Mouse (Mus musculus) lung, postnatal 0 days (tissue): Measurements from ENCODE around the gene Asic2. TPM values are rescaled to one million over a fixed set of nuclear protein-coding genes. Genes with fewer than 3 reads are reported as not detected.
A peak's percentile ranks its signal among the peaks of the same experiment; 100 is the strongest.

ENCODE experiments used
- ATAC-seq: fragments of 200-750 bp; cut with Nextera tagmentation; 2 replicates; pipeline ENCODE4 v1.8.0; 2017; ENCODE audit warnings: moderate library complexity
- DNase-seq: peaks from one replicate; pipeline ENCODE4 v3.0.0-alpha.2; 2016; ENCODE audit warnings: low spot score
- H3K27ac ChIP-seq: fragments of 300-500 bp; sonication (generic); 2 replicates; pipeline ENCODE4 v1.5.1; 2014; ENCODE audit warnings: antibody characterized with exemption, mild to moderate bottlenecking, low read length, mixed read lengths
- H3K27me3 ChIP-seq: fragments of 300-500 bp; sonication (generic); replicated peaks from 2 replicates; pipeline ENCODE4 v1.6.1; 2014; ENCODE audit warnings: low read length, mixed read lengths; ENCODE audit not compliant: insufficient read depth
- H3K36me3 ChIP-seq: fragments of 300-500 bp; sonication (generic); 2 replicates; pipeline ENCODE4 v1.6.1; 2014; ENCODE audit warnings: low read length, mixed read lengths; ENCODE audit not compliant: insufficient read depth
- H3K4me1 ChIP-seq: fragments of 300-500 bp; sonication (generic); 2 replicates; pipeline ENCODE4 v1.6.1; 2014; ENCODE audit warnings: antibody characterized with exemption, low read depth, low read length, mixed read lengths; ENCODE audit not compliant: insufficient read depth
- H3K4me2 ChIP-seq: fragments of 300-500 bp; sonication (generic); replicated peaks from 2 replicates; pipeline ENCODE4 v1.6.1; 2014; ENCODE audit warnings: low read depth, mild to moderate bottlenecking, low read length, moderate library complexity, mixed read lengths
- H3K4me3 ChIP-seq: fragments of 300-500 bp; sonication (generic); 2 replicates; pipeline ENCODE4 v1.5.1; 2014; ENCODE audit warnings: low read depth, low read length
- H3K9ac ChIP-seq: fragments of 300-500 bp; sonication (generic); replicated peaks from 2 replicates; pipeline ENCODE4 v1.6.1; 2014; ENCODE audit warnings: low read depth, mild to moderate bottlenecking
- H3K9me3 ChIP-seq: fragments of 300-500 bp; sonication (generic); 2 replicates; pipeline ENCODE4 v1.6.1; 2016; ENCODE audit warnings: low read length, mixed read lengths
- CTCF ChIP-seq: IDR thresholded peaks from 2 replicates; pipeline ENCODE4 v1.5.1; 2016; ENCODE audit warnings: antibody characterized with exemption, mild to moderate bottlenecking
- EP300 ChIP-seq: IDR thresholded peaks from 2 replicates; pipeline ENCODE4 v1.6.1; 2016; ENCODE audit warnings: antibody characterized with exemption, mild to moderate bottlenecking, control low read depth
- WGBS: fragments of 180-500 bp; shearing (Covaris S2); extraction: QIAGEN DNeasy Blood & Tissue Kit; methylation state at CpG from one replicate; pipeline ENCODE4 v1.1.7; 2014; 5-methylcytosine and 5-hydroxymethylcytosine counted together
- polyA plus RNA-seq: library from polyadenylated mRNA; unstranded; fragments of >200 nt; fragmentation: Nextera tagmentation; extraction: Ambion mirVana; gene quantifications from 2 replicates; pipeline ENCODE4 v1.2.1, GENCODE M21; 2015

The Asic2 gene
- polyA plus RNA-seq, 1 experiment from 2014 or later, result 0.06 TPM

DNA sequence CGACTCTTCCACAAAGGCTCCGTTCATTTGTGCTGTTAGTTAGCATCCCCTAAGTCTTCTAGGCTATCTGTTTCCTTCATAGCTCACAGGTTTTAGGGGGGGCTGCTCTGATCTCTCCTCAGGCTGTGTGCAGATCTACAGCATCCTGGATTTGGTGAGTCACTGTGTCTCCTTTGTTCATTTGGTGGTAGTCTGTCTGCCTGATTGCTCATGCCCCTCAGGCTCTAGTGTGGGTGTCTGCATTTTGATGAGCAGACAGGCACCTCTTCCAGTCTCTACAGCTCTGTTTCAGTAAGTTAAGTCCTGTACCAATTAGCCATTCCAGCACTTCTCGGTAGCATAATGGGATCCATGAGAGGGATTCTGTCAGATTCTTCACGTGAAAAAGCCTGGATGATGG lies 129.8 kb downstream of the Asic2 start:
- Histone ChIP-seq H3K27ac (no peak overlapping the region), H3K27me3 (no peaks in the 10 kb centered on the region), H3K4me3 (no peak overlapping the region), H3K4me2 (no peak overlapping the region), H3K4me1 (no peaks in the 10 kb centered on the region), H3K9ac (no peak overlapping the region), H3K9me3 (no peaks in the 10 kb centered on the region), H3K36me3 (no peaks in the 10 kb centered on the region)
- TF ChIP-seq EP300 (no peak), CTCF (no peak)
- WGBS, result 83% methylated on average over 4 of the region's 4 CpGs
- DNase-seq, result no peak
- ATAC-seq, result no peak

DNA sequence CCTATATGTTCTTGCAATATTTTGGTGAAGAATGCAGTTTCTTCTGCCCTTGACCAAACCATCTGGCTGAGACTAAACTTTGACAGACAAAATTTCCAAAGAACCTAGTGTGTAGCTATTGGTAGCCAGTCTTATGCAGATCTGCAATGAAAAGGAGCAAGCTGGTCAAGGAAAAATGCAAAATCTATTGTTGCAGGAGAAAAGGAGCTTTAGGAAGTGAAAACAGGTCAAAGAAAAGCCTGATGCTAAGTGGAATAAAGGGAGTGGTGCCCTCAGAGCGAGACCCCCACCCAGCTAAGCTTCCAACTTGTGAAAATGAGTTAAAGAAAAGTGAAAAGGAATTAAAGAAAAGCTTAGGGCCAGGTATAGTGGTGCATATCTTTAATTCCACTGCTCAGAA lies 135.9 kb downstream of the Asic2 start:
- no peak for ATAC-seq
- no peaks in the 10 kb centered on the region for H3K9me3 ChIP-seq
- H3K36me3 ChIP-seq, result no peaks in the 10 kb centered on the region
- no peak for DNase-seq
- H3K9ac ChIP-seq, result no peak overlapping the region
- WGBS, result 54% methylated on average over 1 of the region's 1 CpGs
- TF ChIP-seq CTCF (no peak), EP300 (no peak)
- H3K4me1 ChIP-seq, result no peaks in the 10 kb centered on the region
- no peaks in the 10 kb centered on the region for H3K27me3 ChIP-seq
- H3K4me3 ChIP-seq, result no peak overlapping the region
- no peak overlapping the region for H3K27ac ChIP-seq
- H3K4me2 ChIP-seq, result no peak overlapping the region

DNA sequence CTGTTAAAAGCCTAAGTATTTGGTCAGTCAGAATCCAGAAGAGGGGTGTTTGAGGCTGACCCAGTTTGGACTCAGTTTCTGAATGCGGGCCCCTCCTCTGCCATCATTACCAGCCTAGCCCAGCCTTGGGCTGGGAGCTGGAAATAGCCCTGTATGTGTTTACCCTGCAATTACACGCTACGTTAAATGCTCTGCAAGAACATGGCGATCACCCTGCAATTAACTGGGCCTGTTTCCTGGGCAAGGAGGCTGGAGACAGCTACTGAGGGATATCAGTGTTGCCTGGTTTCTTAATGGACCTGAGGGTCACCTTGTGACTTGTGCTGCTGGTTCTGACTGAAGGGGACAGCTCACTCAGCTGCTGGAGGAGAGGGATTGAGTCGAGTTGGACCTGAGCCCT lies 151.7 kb downstream of the Asic2 start:
- Histone ChIP-seq H3K27ac (no peak overlapping the region), H3K9me3 (no peaks in the 10 kb centered on the region), H3K9ac (no peak overlapping the region), H3K4me2 (no peak overlapping the region), H3K4me3 (no peak overlapping the region), H3K4me1 (no peaks in the 10 kb centered on the region), H3K27me3 (no peaks in the 10 kb centered on the region), H3K36me3 (no peaks in the 10 kb centered on the region)
- DNase-seq, result no peak
- 69% methylated on average over 5 of the region's 5 CpGs for WGBS
- TF ChIP-seq CTCF, result no peak
- no peak for TF ChIP-seq EP300
- ATAC-seq, result no peak

DNA sequence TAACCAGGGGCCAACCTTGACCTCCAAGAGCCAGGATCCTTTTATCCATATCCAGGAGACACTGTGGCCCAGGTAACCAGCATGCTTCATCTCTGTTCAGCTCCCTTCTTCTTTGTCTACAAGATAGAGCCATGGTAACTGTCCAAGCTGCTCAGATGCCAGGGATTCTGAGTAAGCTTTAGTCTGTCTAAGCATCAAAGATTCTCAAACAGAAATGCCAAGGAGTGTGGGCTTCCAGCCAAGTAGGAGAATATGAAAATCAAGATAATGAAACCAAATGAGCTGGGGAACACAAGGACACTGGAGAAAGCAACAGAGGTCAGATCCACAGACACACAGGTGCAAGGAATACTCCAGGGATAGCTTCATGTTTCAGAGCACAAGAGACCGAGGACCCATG lies 153.4 kb downstream of the Asic2 start:
- no peak for DNase-seq

DNA sequence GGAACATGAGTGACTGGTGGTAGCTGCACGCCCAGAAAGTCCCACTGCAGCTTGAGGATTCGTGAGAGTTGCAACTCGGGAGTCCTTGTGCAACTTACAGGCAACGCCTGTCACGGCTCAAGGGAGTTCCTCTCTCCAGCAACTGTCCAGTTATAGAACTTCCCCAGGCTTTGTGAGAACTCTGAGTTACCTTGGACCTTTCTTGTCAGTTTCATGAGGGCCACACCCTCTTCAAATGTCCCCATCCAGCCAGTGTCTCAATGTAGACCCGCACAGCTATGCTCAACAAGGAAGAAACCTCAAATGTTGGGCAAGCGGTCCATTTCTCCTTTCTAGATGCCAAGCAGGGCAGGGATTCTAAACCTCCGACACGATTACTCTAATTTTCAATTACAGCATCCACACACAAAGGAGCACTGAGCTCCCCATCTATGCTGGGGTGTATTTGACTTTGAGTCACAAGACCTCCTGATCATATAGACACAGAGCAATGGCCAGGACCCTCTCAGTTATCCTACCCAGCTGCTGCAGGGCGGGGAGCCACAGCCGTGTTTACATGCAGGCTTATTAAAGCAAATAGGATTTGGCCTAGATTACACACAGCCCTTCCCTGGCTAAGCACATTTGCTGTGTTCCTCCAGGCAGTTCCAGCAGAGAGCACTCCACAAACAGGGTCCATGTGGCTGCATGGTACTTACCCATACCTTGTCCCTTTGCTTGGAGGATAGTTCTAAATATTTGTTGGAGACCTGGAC lies 161.2 kb downstream of the Asic2 start:
- Histone ChIP-seq H3K36me3 (no peaks in the 10 kb centered on the region), H3K4me3 (no peak overlapping the region), H3K4me2 (no peak overlapping the region), H3K9me3 (no peaks in the 10 kb centered on the region), H3K9ac (no peak overlapping the region), H3K27me3 (no peaks in the 10 kb centered on the region), H3K27ac (no peak overlapping the region), H3K4me1 (no peaks in the 10 kb centered on the region)
- DNase-seq (peak; percentile 5), ATAC-seq (no peak)
- 69% methylated on average over 11 of the region's 11 CpGs for WGBS
- TF ChIP-seq CTCF (no peak), EP300 (no peak)

More for the DNA sequence above, 153.4 kb downstream of the Asic2 start:
- H3K4me1 ChIP-seq, result no peaks in the 10 kb centered on the region
- H3K27me3 ChIP-seq, result no peaks in the 10 kb centered on the region
- H3K4me2 ChIP-seq, result no peak overlapping the region
- no peak overlapping the region for H3K27ac ChIP-seq
- H3K9me3 ChIP-seq, result no peaks in the 10 kb centered on the region
- WGBS, result 72% methylated on average over 1 of the region's 1 CpGs
- no peaks in the 10 kb centered on the region for H3K36me3 ChIP-seq
- TF ChIP-seq CTCF (no peak), EP300 (no peak)
- H3K9ac ChIP-seq, result no peak overlapping the region
- H3K4me3 ChIP-seq, result no peak overlapping the region
- no peak for ATAC-seq

DNA sequence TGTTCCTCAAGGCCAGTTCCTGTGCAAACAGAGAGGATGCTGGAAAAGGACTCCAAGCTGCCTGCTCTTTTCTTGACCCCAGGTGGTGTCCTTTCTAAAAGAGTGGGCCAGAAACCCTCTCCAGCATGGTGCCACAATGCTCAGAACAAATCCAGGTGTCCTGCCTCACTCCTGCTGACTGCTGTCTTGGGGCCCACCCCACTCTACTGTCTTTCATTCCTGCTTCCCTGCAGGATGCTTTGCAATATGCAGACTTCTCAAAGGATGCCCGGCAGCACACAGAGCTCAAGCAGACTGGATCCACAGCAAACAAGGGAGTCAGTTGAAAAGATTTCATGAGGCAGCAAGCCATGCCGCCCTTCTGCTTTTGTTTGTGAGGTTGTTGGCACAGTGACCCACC lies 164.7 kb downstream of the Asic2 start:
- Histone ChIP-seq H3K27ac (no peak overlapping the region), H3K36me3 (no peaks in the 10 kb centered on the region), H3K4me2 (no peak overlapping the region), H3K9ac (no peak overlapping the region), H3K27me3 (no peaks in the 10 kb centered on the region), H3K4me3 (no peak overlapping the region), H3K9me3 (no peaks in the 10 kb centered on the region), H3K4me1 (no peaks in the 10 kb centered on the region)
- TF ChIP-seq EP300 (no peak), CTCF (no peak)
- WGBS, result 48% methylated on average over 2 of the region's 2 CpGs
- ATAC-seq (no peak), DNase-seq (no peak)

DNA sequence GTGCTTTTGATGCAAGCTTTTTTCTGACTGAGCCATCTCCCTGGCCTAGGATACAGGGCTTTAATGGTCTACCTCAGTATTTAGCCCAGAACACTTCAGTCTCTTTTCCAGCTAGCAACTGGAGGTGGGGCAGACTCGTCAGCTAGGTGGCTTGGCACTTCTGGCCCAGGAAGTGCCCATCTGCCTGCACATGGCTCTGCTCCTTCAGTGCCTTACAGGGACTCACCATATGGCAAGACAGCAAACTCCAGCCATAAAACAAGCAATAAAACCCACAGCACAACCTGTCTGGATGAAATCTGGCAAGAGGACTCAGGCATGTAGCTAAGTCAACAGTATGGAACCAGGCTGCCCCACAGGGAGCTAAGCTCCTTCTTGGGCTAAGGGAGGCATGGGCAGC lies 165.6 kb downstream of the Asic2 start:
- no peaks in the 10 kb centered on the region for H3K9me3 ChIP-seq
- WGBS, result 50% methylated on average over 1 of the region's 1 CpGs
- TF ChIP-seq EP300 (no peak), CTCF (no peak)

More for the DNA sequence above, 165.6 kb downstream of the Asic2 start:
- Histone ChIP-seq H3K4me2 (no peak overlapping the region), H3K36me3 (no peaks in the 10 kb centered on the region), H3K9ac (no peak overlapping the region), H3K4me3 (no peak overlapping the region), H3K4me1 (no peaks in the 10 kb centered on the region), H3K27me3 (no peaks in the 10 kb centered on the region), H3K27ac (no peak overlapping the region)
- DNase-seq, result no peak
- no peak for ATAC-seq
